Mouse (Mus musculus): ENCODE measurements around the gene Dbx2. TPM values are rescaled to one million over a fixed set of nuclear protein-coding genes. Genes with fewer than 3 reads are reported as not detected.

Gene Dbx2
- total and polyA plus RNA-seq, 3 experiments, result 0.15 TPM; not detected in 2

DNA sequence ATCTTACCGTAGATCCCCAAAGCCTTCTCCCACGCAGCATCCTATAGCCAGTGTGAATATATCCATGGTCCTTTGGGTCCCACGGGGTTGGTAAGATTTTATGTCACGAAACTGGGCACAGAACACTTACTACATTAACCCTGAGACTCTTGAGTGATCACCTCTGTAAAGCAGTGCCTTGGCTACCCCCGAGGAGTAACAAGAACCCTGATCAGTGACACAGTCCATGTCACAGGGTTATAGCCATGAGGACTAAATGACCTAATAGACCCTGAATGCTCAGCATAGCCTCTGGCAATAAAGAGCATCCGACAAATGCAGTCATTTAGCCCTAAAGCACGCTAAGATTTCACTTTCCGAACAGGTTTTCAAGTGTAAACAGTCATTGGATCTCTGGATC lies 33.0 kb downstream of the Dbx2 start:
- DNase-seq, result no peak

GRCm38 (mm10) chr15:95612600-95612999 lies 43.2 kb downstream of the Dbx2 start:
- DNase-seq, result no peak

DNA sequence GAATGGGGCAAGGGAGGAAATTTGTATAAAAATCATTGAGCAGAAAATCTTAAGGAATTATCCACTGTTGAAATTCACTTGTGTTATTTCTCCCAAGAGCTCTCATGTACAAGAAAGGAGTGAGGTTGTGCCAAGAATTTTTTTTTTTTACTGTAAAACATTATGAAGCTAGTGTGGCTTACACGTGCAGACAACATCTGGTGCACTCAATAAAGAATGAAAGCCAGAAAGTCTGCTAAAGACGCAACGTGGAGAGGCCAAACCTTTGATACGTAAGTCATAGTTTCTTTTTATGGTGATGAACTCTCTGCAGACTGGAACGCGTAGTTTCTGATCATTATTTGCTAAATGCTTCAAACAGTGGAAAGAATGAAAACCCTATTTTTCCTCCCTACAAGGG lies 54.6 kb downstream of the Dbx2 start:
- DNase-seq, result no peak

- peak; percentile 13 for DNase-seq
These were observed 57.1 kb downstream of the Dbx2 start for GRCm38 (mm10) chr15:95598630-95599029.

GRCm38 (mm10) chr15:95586906-95587305 lies 68.9 kb downstream of the Dbx2 start:
- DNase-seq, result no peak

- no peak for DNase-seq
These were observed 70.9 kb downstream of the Dbx2 start for GRCm38 (mm10) chr15:95584891-95585290.

DNA sequence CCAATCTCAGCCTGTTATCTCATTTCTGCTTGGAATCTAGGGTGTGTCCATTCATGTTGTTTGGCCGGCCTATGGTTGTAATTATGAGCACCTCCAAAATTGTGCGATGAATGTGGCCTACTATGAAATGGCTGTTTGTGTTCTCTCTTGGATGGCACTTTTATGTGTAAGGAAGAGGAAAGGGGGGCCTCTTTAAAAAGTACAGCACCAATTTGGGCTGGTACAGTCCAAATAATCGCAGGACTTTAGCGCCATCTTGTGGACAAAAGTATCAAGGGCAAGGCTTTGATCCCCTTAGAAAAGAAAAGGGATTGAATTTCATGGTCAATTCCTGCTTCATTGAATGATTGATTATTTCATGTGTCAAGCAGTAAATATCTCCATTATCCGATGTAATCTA lies 81.1 kb downstream of the Dbx2 start:
- peak; percentile 34 for DNase-seq

Other genes starting within 250 kb of the Dbx2 start
- gene Nell2, start 127.4 kb downstream of the Dbx2 start, total RNA-seq (2021), result 1 to 10 TPM; 2.0 to 6.9 TPM
- 0.30 and 0.58 TPM in 2 replicates for gene Nell2, start 127.4 kb downstream of the Dbx2 start, polyA plus RNA-seq (2012; rRNA removed)
- 10 to 100 TPM; 69.6 to 90.3 TPM for gene Ano6, start 134.9 kb upstream of the Dbx2 start, total RNA-seq (2021)
- gene Ano6, start 134.9 kb upstream of the Dbx2 start, polyA plus RNA-seq (2012; rRNA removed), result 20.6 and 28.6 TPM in 2 replicates